Mouse (Mus musculus) kidney, adult 9 months (tissue): ENCODE results near the gene Syvn1.
"Not testable (repeated sequence)": the region's sequence is repeated elsewhere in the genome, so short reads cannot be mapped to it uniquely, and the experiment has no call there.

ENCODE experiments used
- DNase-seq: peaks from one replicate; pipeline ENCODE4 v3.0.0; 2022

Syvn1 gene

DNA sequence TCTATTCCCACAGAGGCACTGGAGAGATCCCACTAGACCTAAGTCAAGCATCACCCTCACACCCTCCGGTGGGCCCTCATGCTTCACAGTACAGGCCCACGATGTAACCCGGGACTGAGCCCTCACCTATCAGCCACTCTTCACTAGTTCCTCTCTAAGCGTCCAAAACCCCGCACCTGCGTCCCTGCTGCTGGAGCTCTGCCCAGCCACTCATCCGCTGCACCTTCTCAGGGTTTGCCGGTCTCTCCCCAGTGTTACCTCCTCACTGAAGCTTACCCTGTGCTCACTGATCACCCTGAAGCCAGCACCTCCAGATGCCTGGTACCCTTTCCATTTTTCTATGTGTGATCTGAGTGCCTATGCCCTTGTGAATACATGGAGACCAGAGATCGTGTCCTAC is 4.1 kb upstream of the Syvn1 start:
- DNase-seq = peak; percentile 6

DNA sequence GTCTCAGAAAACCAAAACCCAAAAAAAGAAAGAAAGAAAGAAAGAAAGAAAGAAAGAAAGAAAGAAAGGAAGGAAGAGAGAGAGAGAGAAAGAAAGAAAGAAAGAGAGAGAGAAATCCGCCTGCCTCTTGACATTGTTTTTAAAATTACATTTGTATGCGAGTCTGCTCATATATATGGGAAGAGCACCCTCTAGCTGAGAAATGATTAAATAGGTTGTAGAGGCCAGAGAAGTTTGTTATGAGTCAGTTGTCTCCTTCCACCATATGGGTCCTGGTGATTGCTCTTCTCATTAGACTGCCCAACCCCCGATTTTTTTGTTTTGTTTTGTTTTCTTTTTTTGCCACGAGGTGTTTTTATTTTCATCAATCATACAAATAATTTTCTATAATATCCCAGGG is 2.3 kb upstream of the Syvn1 start:
- not testable (repeated sequence) for DNase-seq

GRCm38 (mm10) chr19:6045366-6046293 is 746 bp upstream of the Syvn1 start:
- DNase-seq = peak; percentile 6

DNA sequence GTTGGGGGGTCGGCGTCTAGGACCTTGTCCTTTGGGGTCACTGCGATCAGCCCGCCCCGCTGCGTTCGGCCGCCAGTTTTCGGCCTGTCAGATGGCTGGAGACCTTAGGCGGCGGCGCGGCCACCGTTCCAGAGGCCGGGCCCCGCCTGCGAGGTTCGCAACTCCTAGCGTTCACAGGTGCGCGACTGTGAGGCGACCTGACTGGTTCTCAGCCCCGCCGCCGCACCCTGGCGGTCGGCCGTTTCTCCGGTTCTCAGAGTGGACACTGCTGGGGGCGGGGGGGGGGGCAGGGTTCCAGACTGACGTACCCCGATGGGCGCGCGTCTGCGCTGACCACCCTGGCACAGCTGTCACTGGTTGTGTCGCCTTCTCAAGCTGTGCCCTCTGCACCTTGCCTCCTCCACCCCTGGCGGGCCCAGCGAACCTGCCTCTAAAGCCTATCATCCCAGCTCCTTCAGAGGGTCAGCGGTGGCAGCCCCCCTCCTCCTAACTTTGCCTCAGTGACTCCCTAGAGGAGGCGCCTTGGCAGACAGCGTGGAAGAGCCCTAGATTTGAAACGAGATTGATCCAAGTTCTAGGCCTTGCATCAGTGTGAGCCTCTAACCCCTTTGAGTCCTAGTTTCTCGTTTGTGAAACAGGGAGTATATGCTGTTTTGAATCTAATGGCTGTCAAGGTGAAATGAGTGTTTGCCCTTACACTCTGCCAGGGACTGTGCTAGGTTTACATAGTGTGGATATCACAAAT is 950 bp downstream of the Syvn1 start:
- no peak for DNase-seq

- DNase-seq = peak; percentile 36
These were observed 1.5 kb downstream of the Syvn1 start for GRCm38 (mm10) chr19:6047899-6048166.

DNA sequence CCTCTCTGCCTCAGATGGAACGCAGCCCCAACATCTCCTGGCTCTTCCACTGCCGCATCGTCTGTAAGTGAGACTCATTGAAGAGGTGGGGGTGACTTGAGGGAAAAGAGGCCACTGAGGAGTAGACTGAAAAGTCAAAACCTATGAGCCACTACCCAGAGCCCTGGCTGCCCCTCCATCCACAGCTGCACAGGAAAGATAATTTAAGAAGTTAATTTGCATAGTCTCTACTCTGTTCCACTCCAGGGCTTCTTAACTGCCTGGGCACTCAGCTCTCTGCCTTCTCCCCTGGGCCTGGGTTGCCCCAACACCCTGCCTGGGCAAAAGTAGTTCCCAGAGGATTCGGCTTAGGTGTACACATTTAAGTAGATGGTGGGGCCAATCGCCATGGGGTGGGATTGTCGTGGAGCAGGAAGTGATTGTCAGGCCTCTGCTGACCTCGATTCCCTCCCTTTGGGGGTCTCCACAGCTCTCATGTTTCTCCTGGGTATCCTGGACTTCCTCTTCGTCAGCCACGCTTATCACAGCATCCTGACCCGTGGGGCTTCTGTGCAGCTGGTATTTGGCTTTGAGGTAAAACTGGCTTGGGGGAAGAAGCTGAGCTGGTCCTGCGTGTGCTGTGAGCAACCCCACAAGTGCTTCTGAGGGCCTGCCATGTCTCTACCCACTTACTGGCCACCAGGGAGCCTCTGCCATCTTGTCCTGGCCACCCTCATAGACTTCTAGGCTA is 2.5 kb downstream of the Syvn1 start:
- DNase-seq = peak; percentile 14

DNA sequence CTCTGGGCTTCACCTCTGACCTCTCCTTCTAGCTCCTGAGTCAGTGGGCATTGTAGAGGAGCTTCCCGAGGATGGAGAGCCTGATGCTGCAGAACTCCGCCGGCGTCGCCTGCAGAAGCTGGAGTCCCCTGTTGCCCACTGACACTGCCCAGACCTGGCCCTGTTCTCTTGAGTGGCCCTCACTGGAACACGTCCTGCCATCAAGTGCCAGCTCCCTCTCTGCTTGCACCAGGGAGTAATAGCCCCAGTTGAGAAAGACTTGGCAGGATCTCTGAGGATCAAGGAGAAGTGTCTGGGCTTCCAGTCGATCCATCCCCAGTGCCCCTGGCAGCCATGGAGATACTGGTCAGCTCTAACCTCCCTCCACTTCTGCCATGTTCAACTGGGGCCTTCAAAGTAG is 6.1 kb downstream of the Syvn1 start:
- peak; percentile 8 for DNase-seq

- peak; percentile 4 for DNase-seq
These were observed 7.9 kb downstream of the Syvn1 start for GRCm38 (mm10) chr19:6054296-6054695.

GRCm38 (mm10) chr19:6056696-6057095 is 10.3 kb downstream of the Syvn1 start:
- no peak for DNase-seq

DNA sequence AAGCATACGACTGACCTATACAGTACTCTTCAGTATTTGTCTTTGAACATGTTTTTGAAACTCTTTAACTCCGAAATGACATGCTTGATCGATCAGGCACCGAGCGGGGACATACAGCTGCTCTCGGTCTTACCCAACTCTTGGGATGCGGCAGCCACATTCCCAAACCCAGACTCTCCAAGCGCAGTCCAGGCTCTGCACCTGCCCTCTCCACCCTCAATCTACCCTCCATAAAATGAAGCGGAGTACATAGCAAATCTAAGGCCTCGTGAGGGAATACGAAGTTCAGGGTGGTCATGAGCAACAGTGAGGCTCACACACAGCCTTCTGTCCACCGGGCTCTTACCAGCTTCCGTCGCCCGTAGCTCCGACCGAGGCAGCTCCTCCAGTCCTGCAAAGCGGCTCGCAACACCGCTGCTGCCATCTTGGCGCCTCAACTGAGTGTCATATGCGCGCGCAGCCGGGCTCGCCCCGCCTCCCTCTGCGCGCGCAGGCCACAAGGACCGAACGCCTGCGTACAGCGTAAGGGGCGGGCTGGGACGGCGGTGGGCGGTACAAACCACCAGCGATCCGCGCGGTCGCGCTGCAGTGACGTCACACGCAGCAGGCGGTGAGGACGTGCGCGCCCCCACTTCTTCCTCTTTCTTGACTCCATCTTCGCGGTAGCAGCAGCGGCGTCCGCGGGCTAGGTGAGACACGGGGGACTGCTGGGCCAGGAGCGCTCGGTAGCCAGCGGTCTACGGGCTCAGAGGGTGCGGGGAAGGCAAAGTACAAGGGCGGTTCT is 11.1 kb downstream of the Syvn1 start, which contains the start of the genes Mrpl49 and Fau:
Gene Mrpl49, minus strand, starts transcription at position 473 of the 784 bp plus-strand sequence.
Gene Fau, plus strand, starts transcription at position 532 of the 784 bp plus-strand sequence.
- peak; percentile 99 for DNase-seq

DNA sequence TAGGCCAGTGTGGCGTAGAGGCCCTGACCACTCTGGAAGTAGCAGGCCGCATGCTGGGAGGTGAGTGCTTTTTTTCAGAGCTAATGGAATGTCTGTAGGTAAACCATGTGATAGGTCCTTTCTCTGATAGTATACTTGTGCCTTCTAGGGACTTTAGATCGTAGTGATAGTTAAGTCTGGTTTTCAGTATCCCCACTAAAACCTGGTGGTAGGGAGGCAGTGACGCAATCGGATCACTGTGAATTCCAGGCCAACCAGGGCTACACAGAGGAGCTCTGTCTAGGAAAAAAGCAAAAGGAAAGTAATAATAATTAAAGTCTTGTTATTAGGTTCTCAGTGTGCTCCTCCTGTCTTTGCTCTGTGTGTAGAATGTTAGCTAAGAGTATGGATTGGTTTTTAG is 12.1 kb downstream of the Syvn1 start:
- no peak for DNase-seq

DNA sequence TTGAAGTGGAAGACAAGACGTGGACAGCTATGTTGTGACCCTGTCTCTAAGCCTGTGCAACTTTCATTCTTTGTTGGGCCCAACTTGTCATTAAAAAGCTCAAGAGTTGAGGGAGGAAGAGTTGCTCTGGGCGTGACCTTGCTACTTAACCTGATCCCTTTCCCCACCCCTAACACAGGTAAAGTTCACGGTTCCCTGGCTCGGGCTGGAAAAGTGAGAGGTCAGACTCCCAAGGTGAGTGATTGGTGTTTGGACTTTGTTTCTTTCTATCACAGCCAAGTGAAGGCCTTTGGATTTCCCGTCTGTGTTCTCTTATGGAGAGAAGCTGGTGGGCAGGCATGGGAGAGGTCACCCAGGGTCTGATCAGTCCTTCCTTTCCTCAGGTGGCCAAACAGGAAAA is 12.6 kb downstream of the Syvn1 start:
- DNase-seq = peak; percentile 64

GRCm38 (mm10) chr19:6061021-6061533 is 14.7 kb downstream of the Syvn1 start, which contains the start of gene Znhit2:
TSS of gene Znhit2 (plus strand) at chr19:6061192.
- peak; percentile 97 for DNase-seq

- peak; percentile 58 for DNase-seq
These were observed 15.4 kb downstream of the Syvn1 start for GRCm38 (mm10) chr19:6061641-6062302.

DNA sequence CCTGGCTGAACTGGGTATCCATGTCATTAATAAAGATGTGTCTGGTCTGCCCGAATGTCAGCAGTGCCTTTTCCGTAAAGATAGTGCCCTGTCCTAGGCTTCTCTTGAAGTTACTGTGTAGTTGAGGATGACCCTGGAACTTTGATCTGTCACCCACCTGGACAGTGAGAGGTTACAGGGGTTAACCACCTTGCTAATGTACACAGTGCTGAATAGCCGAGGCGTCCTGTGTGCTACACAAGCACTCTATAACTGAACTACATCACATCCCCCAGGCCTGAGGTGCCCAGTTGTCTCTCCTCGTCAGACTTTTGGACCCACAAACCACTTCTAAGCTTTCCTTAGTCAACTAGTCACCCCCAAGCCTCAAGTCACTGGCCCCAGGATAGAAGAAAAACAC is 16.0 kb downstream of the Syvn1 start:
- DNase-seq = no peak

DNA sequence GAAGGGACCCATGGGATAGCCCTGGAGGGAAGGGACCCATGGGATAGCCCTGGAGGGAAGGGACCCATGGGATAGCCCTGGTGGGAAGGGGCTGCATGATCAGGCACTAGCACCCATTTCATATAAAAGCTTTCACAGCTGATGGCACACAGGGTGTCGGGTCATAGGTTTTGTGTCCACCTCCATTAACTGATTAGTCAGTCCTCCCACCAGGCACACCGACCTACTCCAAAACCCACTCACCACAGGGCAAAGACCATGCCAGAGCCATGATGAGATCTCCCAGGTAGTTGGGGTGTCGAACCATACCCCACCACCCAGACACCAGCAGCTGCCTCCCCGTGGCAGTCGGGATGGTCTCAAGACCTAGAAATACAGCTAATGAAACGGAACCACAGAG is 16.7 kb downstream of the Syvn1 start:
- no peak for DNase-seq

DNA sequence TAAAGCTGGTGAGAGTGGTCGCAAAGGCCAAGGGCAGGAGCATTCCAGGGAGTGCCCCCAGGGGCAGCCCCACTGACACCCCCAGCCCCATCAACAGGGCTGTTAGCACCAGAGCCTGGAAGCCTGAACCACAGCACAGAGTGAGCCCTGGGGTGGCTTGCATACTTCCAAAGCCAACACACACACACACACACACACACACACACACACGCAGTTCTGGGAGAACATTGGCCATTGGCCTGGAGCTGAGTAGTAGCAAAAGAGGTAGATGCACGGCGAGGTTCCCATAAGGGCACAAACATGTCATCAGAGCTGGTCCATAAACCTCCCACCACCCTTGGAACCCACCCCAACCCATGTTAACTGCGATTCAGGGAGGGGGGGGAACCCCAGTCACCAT is 20.2 kb downstream of the Syvn1 start:
- no peak for DNase-seq

- peak; percentile 87 for DNase-seq
These were observed 20.8 kb downstream of the Syvn1 start for GRCm38 (mm10) chr19:6067011-6067723.

GRCm38 (mm10) chr19:6067724-6068415 is 21.5 kb downstream of the Syvn1 start, which contains the start of gene Tm7sf2:
TSS of gene Tm7sf2 (minus strand) at chr19:6068373.
- DNase-seq = peak; percentile 95

- DNase-seq = no peak
These were observed 22.6 kb downstream of the Syvn1 start for GRCm38 (mm10) chr19:6068951-6069350.
